Mouse (Mus musculus) regulatory T cell (primary cell): ENCODE data around the gene Irf2bp2.

Experiments
- in situ Hi-C: fragments of 300-600 bp; cut with MboI, MseI; formaldehyde crosslinking; loops from one replicate; pipeline ENCODE4 v1.15.1; 2025; ENCODE audit warnings: high pct_unique_total_duplicates

Irf2bp2 gene

DNA sequence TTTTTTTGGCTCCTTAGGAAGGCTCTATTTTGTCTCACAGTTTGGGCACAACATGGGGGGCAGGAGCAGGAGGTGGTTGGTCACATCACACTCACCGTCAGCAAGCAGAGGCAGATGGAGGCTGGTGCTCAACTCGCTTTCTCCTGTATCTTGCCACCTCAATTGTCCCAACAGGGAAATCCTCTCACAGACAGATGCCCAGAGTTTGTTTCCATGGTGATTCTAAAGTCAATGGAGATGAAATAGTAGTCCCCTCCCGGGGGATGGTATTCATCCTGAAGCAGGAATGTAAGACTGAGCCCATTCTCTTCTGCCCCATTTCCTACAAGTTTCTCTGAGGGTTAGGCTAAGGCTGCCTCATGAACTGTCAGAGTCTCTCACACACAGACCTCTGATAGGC lies 23.7 kb downstream of the Irf2bp2 start:
- in situ Hi-C loops = no loop called here

DNA sequence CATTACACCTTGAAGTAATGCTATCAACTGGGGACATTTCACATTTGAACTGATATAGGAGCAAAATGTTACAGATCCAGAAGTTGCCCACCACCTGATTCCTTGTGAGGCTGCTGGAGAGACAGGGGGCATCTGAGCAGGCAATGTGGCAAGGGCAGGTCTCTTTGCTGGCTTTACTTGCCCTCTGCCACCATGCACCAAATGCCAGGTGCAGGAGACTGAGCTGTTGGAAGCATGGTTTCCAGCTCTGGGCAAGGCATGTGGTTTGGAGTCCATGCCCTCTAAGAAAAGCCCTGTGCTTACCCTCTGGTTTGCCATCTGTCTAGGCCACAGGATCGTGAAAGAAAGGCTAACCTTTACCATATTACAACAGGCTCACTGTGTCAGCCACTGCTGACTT lies 24.1 kb downstream of the Irf2bp2 start:
- in situ Hi-C loops = no loop called here

- in situ Hi-C loops = no loop called here
These were observed 26.1 kb downstream of the Irf2bp2 start for GRCm38 (mm10) chr8:126567674-126568073.

DNA sequence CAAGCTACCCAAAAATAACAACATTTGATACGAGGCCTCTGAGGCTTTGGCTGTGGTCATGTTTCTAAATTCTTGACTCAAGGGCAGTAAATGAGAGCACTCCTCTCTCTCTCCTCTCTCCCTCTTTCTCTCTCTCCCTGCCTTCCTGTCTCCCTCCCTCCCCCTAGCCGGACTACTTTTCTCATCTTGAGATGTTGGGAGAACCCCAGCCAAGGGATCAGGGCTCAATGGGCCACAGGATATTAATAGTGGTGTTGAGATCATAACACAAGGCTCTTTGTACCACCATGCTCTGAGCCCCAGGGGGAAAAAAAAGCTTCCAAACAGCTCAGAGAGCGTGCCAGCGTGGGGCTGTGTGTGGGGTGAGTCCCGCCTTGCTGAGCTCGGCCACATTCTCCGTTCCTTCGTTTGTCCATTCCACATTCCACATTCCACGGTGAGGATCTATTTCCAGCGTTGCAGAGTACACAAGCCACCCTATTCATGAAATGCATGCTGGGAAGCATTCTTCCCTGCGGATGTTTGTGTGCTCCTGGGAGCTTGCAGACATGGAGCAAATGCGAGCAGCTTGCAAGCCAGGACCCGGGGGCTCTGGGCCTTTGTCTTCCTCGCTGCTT lies 27.2 kb downstream of the Irf2bp2 start:
- in situ Hi-C loops = no loop called here

DNA sequence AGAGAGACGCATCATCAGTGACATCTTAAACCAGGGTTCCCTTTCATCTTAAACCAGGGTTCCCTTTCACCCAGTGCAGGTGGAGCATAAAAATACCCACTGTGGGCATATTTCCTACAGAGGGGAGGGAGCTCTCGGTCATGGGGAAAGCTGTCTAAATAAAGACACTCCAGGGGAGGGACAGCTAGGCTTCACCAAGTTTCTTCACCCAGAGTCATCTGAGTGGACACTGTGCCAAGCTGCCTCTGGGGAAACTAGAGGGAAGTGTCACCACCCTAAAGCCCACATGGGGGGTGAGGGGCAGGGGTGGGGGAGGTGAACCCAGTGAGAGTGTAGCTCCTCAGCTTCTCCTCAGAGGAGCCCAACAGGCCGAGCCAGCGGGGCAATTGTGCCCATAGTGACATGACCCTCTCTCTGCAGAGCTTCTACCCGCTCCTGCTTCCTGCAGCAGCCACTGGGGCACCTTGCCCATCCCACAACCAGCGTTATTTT lies 27.8 kb downstream of the Irf2bp2 start:
- in situ Hi-C loops = no loop called here

- in situ Hi-C loops = no loop called here
These were observed 28.5 kb downstream of the Irf2bp2 start for GRCm38 (mm10) chr8:126565231-126565781.

DNA sequence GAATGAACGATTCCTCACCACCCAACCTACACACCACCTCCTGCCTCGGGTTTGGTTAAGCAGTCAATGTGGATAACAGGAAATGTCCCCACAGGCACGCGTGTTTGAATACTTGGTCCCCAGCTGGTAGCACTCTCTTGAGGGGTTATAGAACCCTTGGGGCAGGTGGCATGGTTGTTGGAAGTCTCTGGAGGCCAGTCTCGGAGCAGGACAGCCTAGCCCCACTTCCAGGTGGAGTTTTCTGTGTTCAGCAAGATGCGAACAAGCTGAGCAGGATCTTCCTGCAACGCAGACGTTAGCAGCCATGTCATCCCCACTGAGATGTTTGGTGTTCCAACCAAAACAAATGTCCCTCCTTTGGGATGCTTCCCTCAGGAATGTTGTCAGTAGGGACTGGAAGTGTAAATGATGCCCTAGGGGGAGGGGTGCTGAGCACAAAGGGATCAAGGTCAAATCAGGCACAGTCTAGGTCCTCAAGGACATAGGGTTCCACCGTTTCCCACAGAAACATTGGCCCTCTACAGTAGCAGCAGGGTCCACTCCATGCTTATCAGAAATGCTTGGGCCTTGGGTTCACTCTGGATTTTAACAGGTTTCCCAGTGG lies 29.1 kb downstream of the Irf2bp2 start:
- in situ Hi-C loops = no loop called here

DNA sequence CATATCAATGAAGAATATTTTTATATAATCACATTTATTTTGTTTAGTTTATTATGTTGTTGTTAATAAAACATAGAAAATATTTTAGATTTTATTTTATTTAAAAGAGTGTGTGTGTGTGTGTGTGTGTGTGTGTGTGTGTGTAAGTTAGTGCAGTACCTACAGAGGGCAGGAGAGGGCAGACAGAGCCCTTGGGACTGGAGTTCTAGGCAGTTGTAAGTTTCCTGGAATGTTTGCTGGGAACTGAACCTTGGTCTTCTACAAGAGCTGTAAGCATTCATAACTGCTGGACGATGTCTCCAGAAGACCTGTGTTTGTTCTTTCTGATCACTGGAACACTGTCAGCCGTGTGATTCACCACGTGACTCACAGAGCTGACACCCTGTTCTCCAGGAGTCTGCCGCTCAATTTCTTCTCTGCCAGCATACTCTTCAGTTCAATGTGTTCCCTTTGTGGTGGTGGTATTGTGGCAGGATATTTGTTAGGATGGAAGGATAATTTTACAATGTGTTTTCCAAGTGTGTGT lies 32.4 kb downstream of the Irf2bp2 start:
- in situ Hi-C loops = no loop called here

DNA sequence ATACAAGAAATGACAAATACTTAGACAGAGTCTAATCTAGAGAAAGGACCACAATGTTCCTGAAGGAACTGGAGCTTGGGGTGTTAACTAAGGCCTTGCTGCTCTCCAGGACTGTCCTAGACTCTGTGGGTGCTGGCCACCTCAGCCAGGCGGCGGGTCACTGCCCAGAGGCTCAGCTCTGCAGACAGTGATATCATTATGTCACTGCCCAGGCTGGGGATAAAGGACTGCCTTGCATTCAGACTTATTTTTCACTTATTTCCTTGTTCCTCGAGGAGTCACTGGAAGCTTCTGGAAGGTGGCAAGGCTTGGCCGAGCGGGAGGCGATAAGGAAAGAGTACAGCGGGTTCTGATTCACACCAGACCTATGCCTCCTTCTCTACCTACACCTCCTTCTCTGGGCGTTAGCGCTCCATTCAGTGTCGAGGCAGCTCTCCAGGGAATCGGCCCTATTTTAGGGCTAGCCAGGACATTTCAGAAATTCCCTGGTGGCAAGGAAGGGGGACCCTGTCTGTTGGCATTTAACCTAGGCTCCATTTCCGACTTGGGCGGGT lies 35.3 kb downstream of the Irf2bp2 start:
- in situ Hi-C loops = no loop called here

- in situ Hi-C loops = no loop called here
These were observed 36.4 kb downstream of the Irf2bp2 start for GRCm38 (mm10) chr8:126557403-126557802.

DNA sequence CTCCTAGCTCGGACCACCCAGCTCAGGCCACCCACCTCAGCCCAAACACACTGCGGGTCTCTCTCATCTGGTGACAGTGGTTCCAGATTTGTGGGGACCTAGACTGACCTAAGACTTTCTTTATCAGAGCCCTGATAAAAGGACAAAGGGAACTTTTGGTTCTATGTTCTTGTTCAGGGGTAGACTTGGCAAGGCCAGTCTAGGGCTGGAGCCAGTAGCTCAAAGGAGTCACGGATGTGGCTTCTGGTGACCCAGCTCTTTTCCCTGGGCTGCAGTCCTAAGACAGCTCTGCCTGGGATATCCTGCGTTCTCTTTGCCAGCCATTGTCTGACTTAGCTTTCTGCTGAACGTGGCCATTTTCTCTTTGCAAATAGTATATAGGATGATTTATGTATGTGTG lies 37.1 kb downstream of the Irf2bp2 start:
- in situ Hi-C loops = no loop called here

DNA sequence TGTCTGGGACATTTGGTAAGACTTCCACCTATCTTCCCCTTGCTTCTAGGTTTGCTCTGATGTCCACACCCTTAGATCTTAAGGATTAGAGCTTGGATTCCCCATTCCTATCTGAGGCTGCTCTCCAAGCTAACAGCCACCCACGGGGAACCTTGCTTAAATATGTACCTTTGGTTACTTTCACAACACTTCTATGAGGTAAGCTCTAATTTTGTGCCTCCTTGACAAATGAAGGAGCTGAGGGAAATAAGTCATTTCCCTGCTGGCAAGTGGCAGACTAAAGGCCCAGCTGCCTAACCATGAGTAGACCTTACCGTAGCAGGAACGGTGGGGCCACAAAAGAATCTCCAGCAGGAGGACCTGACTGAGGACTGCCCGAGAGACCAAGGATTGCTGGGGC lies 39.0 kb downstream of the Irf2bp2 start:
- in situ Hi-C loops = no loop called here

- in situ Hi-C loops = no loop called here
These were observed 41.9 kb downstream of the Irf2bp2 start for GRCm38 (mm10) chr8:126551871-126552270.

DNA sequence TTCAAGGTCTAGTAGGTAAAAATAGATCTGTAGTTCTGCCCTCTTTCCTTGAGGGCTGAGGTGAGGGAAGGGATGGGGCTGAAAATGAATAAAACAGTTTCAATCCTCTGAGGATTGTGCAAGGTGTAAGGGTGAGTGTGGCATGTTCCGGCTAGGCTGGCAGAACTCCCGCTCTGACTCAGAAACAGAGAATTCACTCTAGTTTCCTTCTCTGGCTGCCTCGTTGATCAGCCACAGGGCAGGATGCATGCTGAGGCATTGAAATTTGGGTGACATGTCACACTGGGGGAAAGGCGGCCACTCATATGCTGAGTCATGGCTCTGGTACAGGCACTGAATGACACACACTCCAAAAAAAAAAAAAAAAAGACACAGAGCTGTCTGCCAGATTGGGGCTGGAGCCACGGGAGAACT lies 42.8 kb downstream of the Irf2bp2 start:
- in situ Hi-C loops = no loop called here

GRCm38 (mm10) chr8:126547841-126548240 lies 45.9 kb downstream of the Irf2bp2 start:
- in situ Hi-C loops = no loop called here

DNA sequence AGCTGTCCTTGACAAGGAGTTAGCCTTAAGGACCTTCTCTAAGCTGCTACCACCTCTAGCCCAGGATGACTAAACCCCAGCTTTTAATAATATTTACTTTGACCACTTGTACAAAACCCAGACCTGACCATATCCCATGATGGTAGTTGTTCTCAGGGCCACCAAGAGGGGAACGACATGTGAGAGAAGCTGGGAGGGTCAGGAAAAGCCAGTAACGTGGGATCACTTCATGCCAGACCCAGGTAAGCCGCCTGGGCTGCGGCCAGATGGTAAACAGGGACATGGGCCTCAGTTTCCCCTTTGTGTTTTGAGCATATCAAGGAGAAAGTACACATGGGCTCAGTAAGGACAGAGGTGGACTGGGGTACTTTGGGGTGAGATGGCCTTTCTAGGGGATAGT lies 46.4 kb downstream of the Irf2bp2 start:
- in situ Hi-C loops = no loop called here

GRCm38 (mm10) chr8:126546480-126546879 lies 47.3 kb downstream of the Irf2bp2 start:
- in situ Hi-C loops = no loop called here

GRCm38 (mm10) chr8:126543407-126543806 lies 50.4 kb downstream of the Irf2bp2 start:
- in situ Hi-C loops = no loop called here

DNA sequence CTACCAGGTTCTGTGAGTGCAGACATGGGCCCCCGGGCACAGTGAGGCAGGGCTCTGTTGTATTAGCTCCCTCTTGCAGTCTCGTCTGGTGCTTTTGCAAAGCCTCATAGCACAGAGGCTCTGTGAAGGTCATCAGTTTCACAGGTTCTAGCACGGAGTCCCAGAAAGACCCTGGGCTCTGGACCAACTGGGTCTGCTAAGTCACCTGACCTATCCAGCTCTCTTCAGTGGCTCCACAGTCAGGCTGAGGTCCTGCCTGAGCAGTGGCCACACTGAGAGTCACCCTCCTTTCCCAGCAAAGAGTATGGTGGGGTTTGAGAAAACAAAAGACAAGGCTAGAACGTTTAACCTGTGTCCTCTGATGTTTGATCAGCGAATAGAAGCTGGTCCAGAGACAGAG lies 51.0 kb downstream of the Irf2bp2 start:
- in situ Hi-C loops = no loop called here

DNA sequence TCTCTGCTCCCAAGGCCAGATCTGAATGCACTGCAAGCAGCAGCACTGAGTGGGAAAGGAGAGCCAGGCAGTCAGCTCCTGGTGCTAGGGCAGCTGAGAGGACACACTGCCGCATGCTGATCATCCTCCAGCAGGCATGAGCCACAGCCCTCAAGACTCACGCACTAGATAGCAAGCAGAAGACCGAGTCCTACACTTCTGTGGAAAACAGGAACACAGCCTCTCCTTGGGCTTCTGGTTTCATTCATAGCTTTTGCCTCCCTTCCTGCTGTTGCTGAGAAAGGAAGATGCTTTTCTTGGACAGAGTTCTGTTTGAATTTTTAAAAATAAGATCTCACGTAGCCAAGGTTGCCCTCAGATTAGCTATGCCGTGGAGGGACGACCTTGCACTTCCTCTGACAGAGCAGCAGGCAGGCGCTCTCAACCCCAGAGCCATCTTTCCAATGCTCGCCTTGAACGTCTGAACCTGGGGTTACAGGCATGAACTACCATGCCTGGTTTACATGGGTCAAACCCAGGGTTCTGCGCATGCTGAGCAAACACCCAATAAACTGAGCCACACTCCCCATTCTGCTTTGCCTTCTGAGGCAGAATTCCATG lies 51.6 kb downstream of the Irf2bp2 start:
- in situ Hi-C loops = no loop called here

GRCm38 (mm10) chr8:126540298-126540697 lies 53.5 kb downstream of the Irf2bp2 start:
- in situ Hi-C loops = no loop called here

GRCm38 (mm10) chr8:126539355-126540093 lies 54.3 kb downstream of the Irf2bp2 start:
- in situ Hi-C loops = no loop called here
